Mouse (Mus musculus) lung, postnatal 4 days (tissue): ENCODE measurements around the gene Rmnd5b.
A peak's percentile ranks its signal among the peaks of the same experiment; 100 is the strongest.

Source experiments
- DNase-seq, 2 experiments: peaks; one replicate each; pipeline ENCODE4 v3.0.0; 2021

The Rmnd5b gene

GRCm38 (mm10) chr11:51635525-51636322 is at the start of gene Rmnd5b:
Gene Rmnd5b (minus strand): TSS chr11:51635896.
- DNase-seq, result peak; percentile 91 to 94

- no peak for DNase-seq
These were observed 46.3 kb upstream of the Rmnd5b start for GRCm38 (mm10) chr11:51681976-51682374.

- DNase-seq, result peak; percentile 85 to 91
These were observed 45.8 kb upstream of the Rmnd5b start for GRCm38 (mm10) chr11:51681324-51681975.

- DNase-seq, result no peak
These were observed 43.8 kb upstream of the Rmnd5b start for GRCm38 (mm10) chr11:51679466-51679865.

- DNase-seq, result peak in 1 of 2 experiments; percentile 34
These were observed 42.2 kb upstream of the Rmnd5b start for GRCm38 (mm10) chr11:51677737-51678418.

GRCm38 (mm10) chr11:51675386-51675785 is 39.7 kb upstream of the Rmnd5b start:
- no peak for DNase-seq

GRCm38 (mm10) chr11:51673291-51673690 is 37.6 kb upstream of the Rmnd5b start:
- no peak for DNase-seq

- no peak for DNase-seq
These were observed 35.7 kb upstream of the Rmnd5b start for GRCm38 (mm10) chr11:51671376-51671775.

- DNase-seq, result no peak
These were observed 35.1 kb upstream of the Rmnd5b start for GRCm38 (mm10) chr11:51670846-51671245.

- DNase-seq, result peak in 1 of 2 experiments; percentile 41
These were observed 29.1 kb upstream of the Rmnd5b start for GRCm38 (mm10) chr11:51664747-51665146.

GRCm38 (mm10) chr11:51662632-51663031 is 26.9 kb upstream of the Rmnd5b start:
- DNase-seq, result no peak

- no peak for DNase-seq
These were observed 26.2 kb upstream of the Rmnd5b start for GRCm38 (mm10) chr11:51661867-51662365.

GRCm38 (mm10) chr11:51658705-51659104 is 23.0 kb upstream of the Rmnd5b start:
- DNase-seq, result peak; percentile 46 to 57

- peak in 1 of 2 experiments; percentile 7 for DNase-seq
These were observed 22.6 kb upstream of the Rmnd5b start for GRCm38 (mm10) chr11:51658291-51658690.

GRCm38 (mm10) chr11:51656798-51657521 is 21.3 kb upstream of the Rmnd5b start:
- peak; percentile 28 to 47 for DNase-seq

GRCm38 (mm10) chr11:51654891-51655290 is 19.2 kb upstream of the Rmnd5b start:
- no peak for DNase-seq

- no peak for DNase-seq
These were observed 18.0 kb upstream of the Rmnd5b start for GRCm38 (mm10) chr11:51653736-51654135.

- DNase-seq, result no peak
These were observed 17.3 kb upstream of the Rmnd5b start for GRCm38 (mm10) chr11:51652889-51653418.

- peak; percentile 88 to 92 for DNase-seq
These were observed 15.2 kb upstream of the Rmnd5b start, which contains the start of the genes N4bp3 and D930048N14Rik for GRCm38 (mm10) chr11:51650691-51651515. Gene N4bp3 (minus strand): TSS chr11:51650842. Gene D930048N14Rik (plus strand): TSS chr11:51650954.

GRCm38 (mm10) chr11:51650261-51650660 is 14.6 kb upstream of the Rmnd5b start:
- DNase-seq, result peak in 1 of 2 experiments; percentile 49

- peak in 1 of 2 experiments; percentile 44 for DNase-seq
These were observed 14.1 kb upstream of the Rmnd5b start for GRCm38 (mm10) chr11:51649889-51650199.
